Mouse (Mus musculus) limb, embryonic 11.5 days (tissue): Measurements from ENCODE around the gene Agxt2. TPM values are rescaled to one million over a fixed set of nuclear protein-coding genes. Genes with fewer than 3 reads are reported as not detected.

Experiments used
- ATAC-seq: fragments of 200-750 bp; cut with Nextera tagmentation; 2 replicates; pipeline ENCODE4 v1.8.0; 2017; ENCODE audit warnings: low read depth; ENCODE audit not compliant: insufficient number of reproducible peaks, low FRiP score, low TSS enrichment
- DNase-seq: peaks from one replicate; pipeline ENCODE4 v3.0.0-alpha.2; 2015; ENCODE audit warnings: low spot score
- H3K27ac ChIP-seq: fragments of 300-500 bp; sonication (generic); replicated peaks from 2 replicates; pipeline ENCODE4 v1.5.1; 2014; ENCODE audit warnings: low read depth, mild to moderate bottlenecking, low read length
- H3K27me3 ChIP-seq: fragments of 300-500 bp; sonication (generic); 2 replicates; pipeline ENCODE4 v1.6.1; 2014; ENCODE audit warnings: mild to moderate bottlenecking, low read length, mixed read lengths; ENCODE audit not compliant: control insufficient read depth, insufficient read depth
- H3K36me3 ChIP-seq: fragments of 300-500 bp; sonication (generic); 2 replicates; pipeline ENCODE4 v1.6.1; 2014; ENCODE audit warnings: mild to moderate bottlenecking, low read length, moderate library complexity, mixed read lengths; ENCODE audit not compliant: control insufficient read depth, insufficient read depth
- H3K4me1 ChIP-seq: fragments of 300-500 bp; sonication (generic); 2 replicates; pipeline ENCODE4 v1.6.1; 2014; ENCODE audit warnings: low read length, mixed read lengths; ENCODE audit not compliant: control insufficient read depth, insufficient read depth
- H3K4me2 ChIP-seq: fragments of 300-500 bp; sonication (generic); 2 replicates; pipeline ENCODE4 v1.6.1; 2014; ENCODE audit warnings: low read depth, mild to moderate bottlenecking, moderate library complexity; ENCODE audit not compliant: severe bottlenecking
- H3K4me3 ChIP-seq: fragments of 300-500 bp; sonication (generic); 2 replicates; pipeline ENCODE4 v1.5.1; 2014; ENCODE audit warnings: low read depth, low read length
- H3K9ac ChIP-seq: fragments of 300-500 bp; sonication (generic); 2 replicates; pipeline ENCODE4 v1.6.1; 2014; ENCODE audit warnings: mild to moderate bottlenecking, low read length
- H3K9me3 ChIP-seq: fragments of 300-500 bp; sonication (generic); 2 replicates; pipeline ENCODE4 v1.6.1; 2016; ENCODE audit warnings: low read length; ENCODE audit not compliant: control insufficient read depth
- WGBS: fragments of 180-500 bp; shearing (Covaris S2); extraction: QIAGEN DNeasy Blood & Tissue Kit; methylation state at CpG from one replicate; pipeline ENCODE4 v1.1.7; 2014; 5-methylcytosine and 5-hydroxymethylcytosine counted together
- polyA plus RNA-seq: library from polyadenylated mRNA; unstranded; fragments of >200 nt; fragmentation: Nextera tagmentation; extraction: Ambion mirVana; gene quantifications from 2 replicates; pipeline ENCODE4 v1.2.1, GENCODE M21; 2014

Gene Agxt2
- not detected in 2 replicates for polyA plus RNA-seq

- no peaks in the 10 kb centered on the region for H3K9me3 ChIP-seq
- no peaks in the 10 kb centered on the region for H3K36me3 ChIP-seq
- H3K27me3 ChIP-seq = no peaks in the 10 kb centered on the region
- H3K4me2 ChIP-seq = no peak within 1 kb of the TSS
- ATAC-seq (no peak), DNase-seq (no peak)
- no peaks in the 10 kb centered on the region for H3K4me1 ChIP-seq
- WGBS = 82% methylated on average over 9 of the region's 9 CpGs
- H3K27ac ChIP-seq = no peak within 1 kb of the TSS
- no peak within 1 kb of the TSS for H3K4me3 ChIP-seq
- H3K9ac ChIP-seq = no peak within 1 kb of the TSS
These were observed at the start of gene Agxt2 for GRCm38 (mm10) chr15:10358039-10358948. Gene Agxt2 (plus strand): TSS chr15:10358532.

DNA sequence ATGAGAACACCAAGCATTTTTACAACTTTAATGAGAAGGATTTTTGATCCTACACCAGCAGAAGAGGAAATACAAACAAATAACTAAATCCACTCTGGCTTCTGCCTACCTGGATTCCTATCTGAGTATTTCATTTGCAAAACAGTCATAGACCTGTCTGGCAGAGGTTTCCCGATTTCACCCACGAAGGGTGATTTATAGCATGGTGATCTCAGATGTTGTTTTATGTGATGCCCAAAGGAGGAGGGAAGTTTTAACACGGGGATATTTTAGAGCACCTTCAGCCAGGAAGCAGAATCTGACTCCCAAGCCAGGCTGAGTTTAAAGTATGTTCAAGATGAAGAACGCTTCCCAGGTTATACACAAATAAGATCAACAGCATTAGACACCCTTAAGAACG is 46.5 kb upstream of the Agxt2 start:
- Histone ChIP-seq H3K27ac (no peak overlapping the region), H3K4me3 (no peak overlapping the region), H3K4me2 (no peak overlapping the region), H3K9ac (no peak overlapping the region), H3K9me3 (no peaks in the 10 kb centered on the region), H3K4me1 (no peaks in the 10 kb centered on the region), H3K27me3 (no peaks in the 10 kb centered on the region), H3K36me3 (no peaks in the 10 kb centered on the region)
- ATAC-seq = no peak
- 79% methylated on average over 5 of the region's 5 CpGs for WGBS
- DNase-seq = no peak

DNA sequence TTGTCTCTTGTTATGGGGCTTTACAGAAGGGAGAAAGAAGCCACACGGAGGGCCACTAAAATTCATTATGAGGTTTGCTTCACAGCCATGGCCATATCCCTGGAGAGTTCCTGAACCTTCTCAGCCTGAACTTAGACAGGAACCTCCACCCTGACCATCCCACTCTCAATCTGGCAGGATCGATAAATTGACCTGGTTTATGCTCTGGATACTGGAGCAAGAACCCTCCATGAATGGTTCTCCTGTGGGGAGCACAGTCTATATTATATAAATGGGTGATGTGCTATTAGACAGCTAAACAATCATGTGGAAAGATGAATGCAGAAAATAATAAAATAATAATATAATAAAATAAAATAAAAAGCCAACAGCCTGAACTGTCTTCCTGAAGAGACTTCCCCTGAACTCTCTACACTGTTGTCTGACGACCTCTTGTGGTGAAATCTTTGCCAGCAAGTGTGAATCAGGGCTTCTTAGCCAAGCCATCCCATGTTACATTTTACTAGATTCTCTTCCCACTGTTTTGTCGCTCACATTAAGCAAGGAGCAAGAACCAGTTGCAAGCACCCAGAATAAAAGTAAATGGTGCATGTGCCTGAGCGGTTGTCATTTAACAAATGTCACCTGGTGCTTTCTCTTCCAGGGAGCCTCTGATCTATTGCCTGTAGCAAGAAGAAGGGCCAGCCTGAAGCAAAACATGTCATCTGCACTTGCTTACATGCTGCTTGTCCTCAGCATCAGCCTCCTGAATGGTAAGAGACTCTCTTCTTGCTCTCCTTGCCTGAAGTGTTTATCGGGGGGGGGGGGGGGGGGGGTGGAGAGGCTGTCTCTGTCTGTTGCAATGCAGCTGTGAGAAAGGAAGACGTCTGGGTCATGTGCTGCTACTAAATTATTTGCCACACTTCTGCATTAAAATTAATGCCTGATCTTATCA is 44.5 kb upstream of the Agxt2 start:
- no peak overlapping the region for H3K9ac ChIP-seq
- DNase-seq (peak; percentile 55), ATAC-seq (no peak)
- no peaks in the 10 kb centered on the region for H3K36me3 ChIP-seq
- WGBS = 51% methylated on average over 7 of the region's 7 CpGs
- H3K27ac ChIP-seq = no peak overlapping the region
- H3K4me1 ChIP-seq = no peaks in the 10 kb centered on the region
- H3K4me3 ChIP-seq = no peak overlapping the region
- no peaks in the 10 kb centered on the region for H3K27me3 ChIP-seq
- no peak overlapping the region for H3K4me2 ChIP-seq
- H3K9me3 ChIP-seq = no peaks in the 10 kb centered on the region

GRCm38 (mm10) chr15:10325080-10325479 is 33.3 kb upstream of the Agxt2 start, which contains the start of gene Gm21973:
Gene Gm21973 (plus strand): TSS chr15:10325380.
- H3K9ac ChIP-seq = no peak within 1 kb of the TSS
- WGBS = 91% methylated on average over 2 of the region's 2 CpGs
- H3K4me3 ChIP-seq = no peak within 1 kb of the TSS
- no peaks in the 10 kb centered on the region for H3K4me1 ChIP-seq
- no peak within 1 kb of the TSS for H3K4me2 ChIP-seq
- no peaks in the 10 kb centered on the region for H3K36me3 ChIP-seq
- no peaks in the 10 kb centered on the region for H3K9me3 ChIP-seq
- H3K27me3 ChIP-seq = no peaks in the 10 kb centered on the region
- no peak for DNase-seq
- ATAC-seq = no peak
- no peak within 1 kb of the TSS for H3K27ac ChIP-seq

DNA sequence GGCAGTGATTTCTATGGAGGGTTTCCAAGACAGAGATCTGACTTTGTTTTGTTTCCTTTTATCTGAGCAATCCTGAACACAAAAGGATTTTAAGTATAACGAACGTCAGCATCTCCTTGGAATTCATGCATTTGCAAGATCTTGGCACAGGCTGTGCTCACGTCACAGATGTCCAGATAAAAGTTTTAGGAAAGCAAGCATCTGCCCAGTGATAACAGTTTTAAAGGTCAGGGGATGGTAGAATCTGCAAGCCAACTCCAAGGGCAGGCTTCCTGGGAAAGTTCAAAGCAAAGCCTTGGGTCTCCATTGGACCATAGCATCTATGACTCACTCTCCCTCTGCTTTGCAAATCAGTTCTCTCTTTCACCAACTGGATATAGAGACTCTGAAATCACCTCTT is 27.7 kb upstream of the Agxt2 start:
- ATAC-seq = no peak
- WGBS = 89% methylated on average over 3 of the region's 3 CpGs
- no peaks in the 10 kb centered on the region for H3K27me3 ChIP-seq

GRCm38 (mm10) chr15:10332566-10332965 is 25.8 kb upstream of the Agxt2 start:
- no peak overlapping the region for H3K9ac ChIP-seq
- H3K4me1 ChIP-seq = no peaks in the 10 kb centered on the region
- no peaks in the 10 kb centered on the region for H3K36me3 ChIP-seq
- no peak overlapping the region for H3K27ac ChIP-seq
- ATAC-seq (no peak), DNase-seq (no peak)
- H3K27me3 ChIP-seq = no peaks in the 10 kb centered on the region
- no peak overlapping the region for H3K4me2 ChIP-seq
- WGBS = 100% methylated on average over 1 of the region's 1 CpGs
- H3K9me3 ChIP-seq = no peaks in the 10 kb centered on the region
- no peak overlapping the region for H3K4me3 ChIP-seq

More for the DNA sequence above, 27.7 kb upstream of the Agxt2 start:
- DNase-seq = no peak
- Histone ChIP-seq H3K27ac (no peak overlapping the region), H3K4me3 (no peak overlapping the region), H3K4me1 (no peaks in the 10 kb centered on the region), H3K36me3 (no peaks in the 10 kb centered on the region), H3K9ac (no peak overlapping the region), H3K4me2 (no peak overlapping the region), H3K9me3 (no peaks in the 10 kb centered on the region)

GRCm38 (mm10) chr15:10338606-10339005 is 19.7 kb upstream of the Agxt2 start:
- Histone ChIP-seq H3K4me1 (no peaks in the 10 kb centered on the region), H3K27ac (no peak overlapping the region), H3K9ac (no peak overlapping the region), H3K9me3 (no peaks in the 10 kb centered on the region), H3K4me2 (no peak overlapping the region), H3K36me3 (no peaks in the 10 kb centered on the region), H3K27me3 (no peaks in the 10 kb centered on the region), H3K4me3 (no peak overlapping the region)
- DNase-seq = no peak
- 90% methylated on average over 3 of the region's 3 CpGs for WGBS
- no peak for ATAC-seq

GRCm38 (mm10) chr15:10347044-10347443 is 11.3 kb upstream of the Agxt2 start:
- DNase-seq = no peak
- ATAC-seq = no peak
- Histone ChIP-seq H3K4me3 (no peak overlapping the region), H3K9ac (no peak overlapping the region), H3K4me1 (no peaks in the 10 kb centered on the region), H3K4me2 (no peak overlapping the region), H3K27me3 (no peaks in the 10 kb centered on the region), H3K36me3 (no peaks in the 10 kb centered on the region), H3K9me3 (no peaks in the 10 kb centered on the region), H3K27ac (no peak overlapping the region)
- 91% methylated on average over 6 of the region's 6 CpGs for WGBS
